Mouse (Mus musculus): ENCODE data around the gene Natd1. TPM values are rescaled to one million over a fixed set of nuclear protein-coding genes. Genes with fewer than 3 reads are reported as not detected.

The Natd1 gene
- polyA plus RNA-seq, 1 experiment from 2014 or later, result 32.5 TPM

- no peak overlapping the region for H3K4me3 ChIP-seq (replicated peaks; ENCODE audit: low read length)
- H3K27ac ChIP-seq, result no peak overlapping the region
- no peak overlapping the region for H3K4me2 ChIP-seq (replicated peaks)
- H3K9me3 ChIP-seq (ENCODE audit: control insufficient read depth, low read length), result no peaks in the 10 kb centered on the region
- no peaks in the 10 kb centered on the region; the same call in 1 of the 2 replicates for H3K36me3 ChIP-seq (replicated peaks; ENCODE audit: control insufficient read depth, insufficient read depth)
- 60% methylated on average over 5 of the region's 5 CpGs for WGBS
- no peak overlapping the region for H3K9ac ChIP-seq
- no peaks in the 10 kb centered on the region for H3K27me3 ChIP-seq (ENCODE audit: control insufficient read depth, insufficient read depth, low read length)
- ATAC-seq (ENCODE audit: low FRiP score) (no peak), DNase-seq (ENCODE audit: low spot score) (no peak)
- H3K4me1 ChIP-seq (replicated peaks; ENCODE audit: control insufficient read depth, insufficient read depth, low read length), result peaks cover 4% of the 10 kb centered on the region; the same call in 1 of the 2 replicates
Observed at GRCm38 (mm10) chr11:60922964-60923363, 8.4 kb upstream of the Natd1 start.

- ATAC-seq (ENCODE audit: low FRiP score), result no peak
- no peaks in the 10 kb centered on the region for H3K9me3 ChIP-seq (ENCODE audit: control insufficient read depth, low read length)
- WGBS, result 85% methylated on average over 1 of the region's 1 CpGs
Observed at GRCm38 (mm10) chr11:60922195-60922594, 7.6 kb upstream of the Natd1 start.

GRCm38 (mm10) chr11:60920021-60920420 is 5.5 kb upstream of the Natd1 start:
- no peaks in the 10 kb centered on the region for H3K27me3 ChIP-seq (ENCODE audit: control insufficient read depth, insufficient read depth, low read length)
- WGBS, result 93% methylated on average over 2 of the region's 2 CpGs
- no peak for DNase-seq (ENCODE audit: low spot score)
- H3K36me3 ChIP-seq (replicated peaks; ENCODE audit: control insufficient read depth, insufficient read depth), result no peaks in the 10 kb centered on the region; the same call in 1 of the 2 replicates
- no peak overlapping the region for H3K4me3 ChIP-seq (replicated peaks; ENCODE audit: low read length)
- no peak overlapping the region for H3K27ac ChIP-seq
- no peaks in the 10 kb centered on the region for H3K9me3 ChIP-seq (ENCODE audit: control insufficient read depth, low read length)
- ATAC-seq (ENCODE audit: low FRiP score), result no peak
- no peak overlapping the region for H3K9ac ChIP-seq
- H3K4me1 ChIP-seq (replicated peaks; ENCODE audit: control insufficient read depth, insufficient read depth, low read length), result no peaks in the 10 kb centered on the region
- H3K4me2 ChIP-seq (replicated peaks), result no peak overlapping the region

More at GRCm38 (mm10) chr11:60922195-60922594, 7.6 kb upstream of the Natd1 start:
- Histone ChIP-seq H3K4me3 (replicated peaks; ENCODE audit: low read length) (no peak overlapping the region), H3K36me3 (replicated peaks; ENCODE audit: control insufficient read depth, insufficient read depth) (no peaks in the 10 kb centered on the region; the same call in 1 of the 2 replicates), H3K4me1 (replicated peaks; ENCODE audit: control insufficient read depth, insufficient read depth, low read length) (no peaks in the 10 kb centered on the region), H3K9ac (no peak overlapping the region), H3K27me3 (ENCODE audit: control insufficient read depth, insufficient read depth, low read length) (no peaks in the 10 kb centered on the region), H3K4me2 (replicated peaks) (no peak overlapping the region), H3K27ac (no peak overlapping the region)
- no peak for DNase-seq (ENCODE audit: low spot score)

- Histone ChIP-seq H3K9ac (no peak overlapping the region), H3K4me2 (replicated peaks) (no peak overlapping the region), H3K4me1 (replicated peaks; ENCODE audit: control insufficient read depth, insufficient read depth, low read length) (peaks cover 26% of the 10 kb centered on the region), H3K9me3 (ENCODE audit: control insufficient read depth, low read length) (no peaks in the 10 kb centered on the region), H3K4me3 (replicated peaks; ENCODE audit: low read length) (no peak overlapping the region), H3K36me3 (replicated peaks; ENCODE audit: control insufficient read depth, insufficient read depth) (no peaks in the 10 kb centered on the region; the same call in none of the 2 replicates), H3K27me3 (ENCODE audit: control insufficient read depth, insufficient read depth, low read length) (no peaks in the 10 kb centered on the region), H3K27ac (no peak overlapping the region)
- DNase-seq (ENCODE audit: low spot score) (no peak), ATAC-seq (ENCODE audit: low FRiP score) (no peak)
- 84% methylated on average over 4 of the region's 4 CpGs for WGBS
Observed at GRCm38 (mm10) chr11:60915201-60915600, 651 bp upstream of the Natd1 start.

GRCm38 (mm10) chr11:60913301-60914196 is 1.0 kb downstream of the Natd1 start:
- H3K36me3 ChIP-seq (replicated peaks; ENCODE audit: control insufficient read depth, insufficient read depth), result no peaks in the 10 kb centered on the region; the same call in 1 of the 2 replicates
- under 1% methylated on average over 85 of the region's 86 CpGs for WGBS
- H3K9me3 ChIP-seq (ENCODE audit: control insufficient read depth, low read length), result no peaks in the 10 kb centered on the region
- peak overlapping the region; percentile 98 for H3K9ac ChIP-seq
- H3K4me3 ChIP-seq (replicated peaks; ENCODE audit: low read length), result peak overlapping the region; percentile 97
- H3K4me1 ChIP-seq (replicated peaks; ENCODE audit: control insufficient read depth, insufficient read depth, low read length), result peaks cover 26% of the 10 kb centered on the region
- ATAC-seq (ENCODE audit: low FRiP score) (peak; percentile 93), DNase-seq (ENCODE audit: low spot score) (peak; percentile 92)
- no peaks in the 10 kb centered on the region for H3K27me3 ChIP-seq (ENCODE audit: control insufficient read depth, insufficient read depth, low read length)
- H3K27ac ChIP-seq, result peak overlapping the region; percentile 83
- peak overlapping the region; percentile 92 for H3K4me2 ChIP-seq (replicated peaks)

GRCm38 (mm10) chr11:60912525-60912973 is 2.0 kb downstream of the Natd1 start:
- ATAC-seq (ENCODE audit: low FRiP score), result no peak
- Histone ChIP-seq H3K27me3 (ENCODE audit: control insufficient read depth, insufficient read depth, low read length) (no peaks in the 10 kb centered on the region), H3K9ac (peak overlapping the region; percentile 98), H3K36me3 (replicated peaks; ENCODE audit: control insufficient read depth, insufficient read depth) (no peaks in the 10 kb centered on the region; the same call in 1 of the 2 replicates), H3K4me3 (replicated peaks; ENCODE audit: low read length) (peak overlapping the region; percentile 97), H3K4me1 (replicated peaks; ENCODE audit: control insufficient read depth, insufficient read depth, low read length) (peaks cover 26% of the 10 kb centered on the region), H3K9me3 (ENCODE audit: control insufficient read depth, low read length) (no peaks in the 10 kb centered on the region), H3K4me2 (replicated peaks) (peak overlapping the region; percentile 92), H3K27ac (no peak overlapping the region)
- WGBS, result 32% methylated on average over 7 of the region's 7 CpGs
- DNase-seq (ENCODE audit: low spot score), result no peak

DNA sequence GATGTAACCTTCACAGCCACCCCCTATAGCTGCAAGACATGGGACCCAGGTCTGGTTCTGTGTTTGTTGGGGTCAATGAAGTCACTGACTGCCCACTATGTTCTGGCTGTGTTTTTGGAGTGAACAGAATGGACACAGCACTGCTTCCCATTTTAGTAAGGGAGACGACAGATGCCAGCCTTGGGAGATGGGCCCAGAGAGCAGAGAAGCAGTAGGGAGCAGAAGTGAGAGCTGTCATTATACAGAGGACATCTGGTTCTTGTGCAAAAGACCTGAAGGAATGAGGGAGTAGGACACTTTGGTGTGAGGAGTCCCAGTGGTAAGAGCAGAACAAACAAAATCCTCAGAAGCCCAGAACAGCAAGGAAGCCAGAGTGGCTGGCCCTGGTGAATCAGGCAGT is 4.9 kb downstream of the Natd1 start:
- no peak overlapping the region for H3K9ac ChIP-seq
- no peak for DNase-seq (ENCODE audit: low spot score)
- ATAC-seq (ENCODE audit: low FRiP score), result no peak
- no peak overlapping the region for H3K4me2 ChIP-seq (replicated peaks)
- no peak overlapping the region for H3K27ac ChIP-seq
- H3K4me3 ChIP-seq (replicated peaks; ENCODE audit: low read length), result no peak overlapping the region
- no peaks in the 10 kb centered on the region for H3K27me3 ChIP-seq (ENCODE audit: control insufficient read depth, insufficient read depth, low read length)
- 89% methylated on average over 1 of the region's 1 CpGs for WGBS
- H3K36me3 ChIP-seq (replicated peaks; ENCODE audit: control insufficient read depth, insufficient read depth), result peaks cover 19% of the 10 kb centered on the region
- H3K4me1 ChIP-seq (replicated peaks; ENCODE audit: control insufficient read depth, insufficient read depth, low read length), result peaks cover 22% of the 10 kb centered on the region
- no peaks in the 10 kb centered on the region for H3K9me3 ChIP-seq (ENCODE audit: control insufficient read depth, low read length)

GRCm38 (mm10) chr11:60908073-60908472 is 6.5 kb downstream of the Natd1 start:
- Histone ChIP-seq H3K4me3 (replicated peaks; ENCODE audit: low read length) (no peak overlapping the region), H3K36me3 (replicated peaks; ENCODE audit: control insufficient read depth, insufficient read depth) (peaks cover 34% of the 10 kb centered on the region), H3K4me2 (replicated peaks) (no peak overlapping the region), H3K9me3 (ENCODE audit: control insufficient read depth, low read length) (no peaks in the 10 kb centered on the region), H3K27ac (no peak overlapping the region), H3K4me1 (replicated peaks; ENCODE audit: control insufficient read depth, insufficient read depth, low read length) (peaks cover 18% of the 10 kb centered on the region), H3K9ac (no peak overlapping the region), H3K27me3 (ENCODE audit: control insufficient read depth, insufficient read depth, low read length) (no peaks in the 10 kb centered on the region)
- 74% methylated on average over 3 of the region's 3 CpGs for WGBS
- no peak for DNase-seq (ENCODE audit: low spot score)
- ATAC-seq (ENCODE audit: low FRiP score), result no peak

DNA sequence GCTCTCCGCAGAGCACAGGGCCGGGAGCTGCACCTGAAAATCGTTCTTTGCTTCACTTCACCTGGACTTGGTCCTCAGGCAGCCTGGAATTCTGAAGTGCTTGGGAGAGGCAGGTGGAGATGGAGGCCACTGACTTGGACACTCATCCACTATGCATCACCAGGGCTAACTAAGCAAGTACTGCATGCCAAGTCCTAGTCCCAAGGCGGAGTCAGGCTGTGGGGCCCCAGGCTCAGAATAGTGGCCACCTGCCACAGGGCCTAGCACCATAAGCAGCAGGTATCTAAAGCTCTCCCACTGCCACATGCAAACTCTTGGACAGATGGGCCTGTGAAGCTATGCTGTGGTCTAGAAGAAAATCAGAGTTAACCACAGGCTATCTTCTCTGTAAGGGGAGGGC is 8.1 kb downstream of the Natd1 start:
- no peaks in the 10 kb centered on the region for H3K27me3 ChIP-seq (ENCODE audit: control insufficient read depth, insufficient read depth, low read length)
- H3K4me2 ChIP-seq (replicated peaks), result no peak overlapping the region
- peaks cover 3% of the 10 kb centered on the region; the same call in 1 of the 2 replicates for H3K4me1 ChIP-seq (replicated peaks; ENCODE audit: control insufficient read depth, insufficient read depth, low read length)
- DNase-seq (ENCODE audit: low spot score) (no peak), ATAC-seq (ENCODE audit: low FRiP score) (no peak)
- no peaks in the 10 kb centered on the region for H3K9me3 ChIP-seq (ENCODE audit: control insufficient read depth, low read length)
- H3K36me3 ChIP-seq (replicated peaks; ENCODE audit: control insufficient read depth, insufficient read depth), result peaks cover 35% of the 10 kb centered on the region
- H3K27ac ChIP-seq, result no peak overlapping the region
- 95% methylated on average over 4 of the region's 4 CpGs for WGBS
- no peak overlapping the region for H3K4me3 ChIP-seq (replicated peaks; ENCODE audit: low read length)
- H3K9ac ChIP-seq, result no peak overlapping the region

Data from hindbrain, embryonic 14.5 days (tissue).